Mouse (Mus musculus) adrenal gland, adult (tissue): ENCODE results near the gene Amotl1.

Experiments used
- DNase-seq, 2 experiments: peaks; one replicate each; pipeline ENCODE4 v3.0.0; 2022 to 2023; ENCODE audit warnings: low spot score in 1 of 2; ENCODE audit not compliant: inconsistent age in 2 of 2

Amotl1 gene

GRCm38 (mm10) chr9:14642251-14643021 lies 2.4 kb downstream of the Amotl1 start:
- peak; percentile 20 to 53 for DNase-seq

GRCm38 (mm10) chr9:14641310-14642067 lies 3.4 kb downstream of the Amotl1 start:
- peak; percentile 57 to 77 for DNase-seq

- no peak for DNase-seq
Observed at GRCm38 (mm10) chr9:14636244-14636643, 8.6 kb downstream of the Amotl1 start.

GRCm38 (mm10) chr9:14635551-14635950 lies 9.3 kb downstream of the Amotl1 start:
- no peak for DNase-seq

DNA sequence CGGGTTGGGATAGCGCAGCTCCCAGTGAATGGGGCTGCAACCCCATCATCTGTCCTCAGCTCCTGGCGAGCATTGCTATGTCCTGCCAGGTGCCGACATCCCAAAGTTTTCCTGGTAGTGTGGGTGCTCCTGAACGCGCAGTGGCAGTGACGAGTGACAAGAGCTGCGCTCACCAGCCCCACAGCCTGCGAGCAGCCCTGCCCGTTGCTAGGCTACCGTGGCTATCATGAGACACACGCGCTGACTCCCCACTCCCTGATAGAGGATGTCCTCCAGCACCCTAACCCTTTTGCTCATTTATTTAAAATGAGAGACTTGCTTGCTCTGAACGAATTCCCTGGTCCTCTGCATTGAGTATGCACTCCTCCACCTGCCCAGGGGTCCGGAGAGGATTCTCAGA lies 10.7 kb downstream of the Amotl1 start:
- DNase-seq = no peak

DNA sequence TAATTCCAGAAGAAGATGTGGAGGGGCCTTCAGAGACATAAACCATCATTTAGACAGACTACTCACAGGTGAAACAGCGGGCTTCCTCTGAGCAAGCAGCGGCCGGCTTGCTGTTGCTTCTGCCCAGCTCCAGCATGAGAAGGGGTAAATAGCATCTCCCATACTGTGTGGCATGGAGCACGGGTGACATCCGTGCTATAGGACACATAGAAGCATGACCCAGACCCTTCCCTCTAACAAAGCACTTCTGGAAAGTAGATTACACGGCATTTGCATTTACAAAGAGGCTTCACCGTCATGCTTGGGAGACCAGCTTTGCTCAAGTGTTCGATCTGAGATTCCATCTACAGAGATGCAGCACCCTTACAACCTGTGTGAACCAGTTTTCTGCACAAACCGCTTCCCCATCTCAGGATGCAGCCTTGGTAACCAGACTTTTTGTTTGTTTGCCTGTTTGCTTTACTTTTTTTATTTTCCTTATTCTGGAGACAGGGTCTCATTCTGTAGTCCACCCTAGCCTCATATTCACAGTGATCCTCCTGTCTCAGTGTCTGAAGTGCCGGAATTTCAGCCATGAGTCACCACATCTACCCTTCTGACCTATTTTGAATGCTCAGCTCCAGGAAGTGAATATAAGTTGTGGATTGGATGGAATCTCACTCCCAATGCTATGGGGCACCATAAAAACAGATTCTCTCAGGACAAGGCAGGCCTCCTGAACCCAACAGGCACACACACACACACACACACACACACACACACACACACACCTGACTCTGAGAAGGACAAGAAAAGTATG lies 12.3 kb downstream of the Amotl1 start:
- DNase-seq = no peak

DNA sequence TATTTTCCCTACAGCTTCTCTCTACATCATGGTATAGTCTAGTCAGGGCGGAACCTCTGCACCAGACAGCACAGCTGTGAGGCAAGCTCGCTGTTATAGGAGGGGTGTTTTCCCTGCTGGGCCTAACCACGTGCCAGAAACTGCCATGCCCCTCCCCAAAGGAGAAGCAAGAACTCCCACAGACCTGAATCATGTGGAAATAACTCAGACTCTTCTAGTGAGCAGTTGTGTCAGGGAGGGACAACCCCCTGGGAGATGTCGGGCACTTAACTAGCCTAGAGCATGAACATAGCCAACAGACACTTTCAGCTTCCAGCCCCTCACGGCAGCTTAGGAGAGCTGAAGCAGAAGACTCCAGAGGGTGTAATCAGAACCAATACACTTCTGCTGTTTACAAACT lies 13.1 kb downstream of the Amotl1 start:
- peak in 1 of 2 experiments; percentile 24 for DNase-seq

GRCm38 (mm10) chr9:14627525-14627924 lies 17.3 kb downstream of the Amotl1 start:
- DNase-seq = no peak

DNA sequence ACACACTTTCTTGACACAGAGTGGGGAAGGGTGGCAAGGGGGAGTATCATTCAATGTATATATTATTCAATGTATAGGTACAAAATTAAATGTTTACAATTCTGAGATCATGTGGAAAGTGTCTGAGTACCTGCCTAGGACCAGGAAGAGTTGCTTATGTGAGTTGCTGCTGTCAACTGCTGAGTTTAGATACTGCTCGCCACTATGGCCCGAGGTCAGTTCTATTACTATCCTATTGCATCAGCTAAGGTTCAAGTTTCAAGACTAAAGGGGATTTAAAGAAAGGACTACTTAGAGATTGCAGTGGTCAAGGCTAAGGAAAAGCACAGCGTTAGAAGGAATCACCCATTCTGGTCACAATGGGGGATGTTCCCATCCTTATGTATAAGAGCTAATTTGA lies 18.9 kb downstream of the Amotl1 start:
- no peak for DNase-seq

- peak; percentile 23 to 63 for DNase-seq
Observed at GRCm38 (mm10) chr9:14625024-14625423, 19.8 kb downstream of the Amotl1 start.

- DNase-seq = no peak
Observed at GRCm38 (mm10) chr9:14623928-14624327, 20.9 kb downstream of the Amotl1 start.

- DNase-seq = no peak
Observed at GRCm38 (mm10) chr9:14623250-14623649, 21.6 kb downstream of the Amotl1 start.

- DNase-seq = no peak
Observed at GRCm38 (mm10) chr9:14622848-14623247, 22.0 kb downstream of the Amotl1 start.

GRCm38 (mm10) chr9:14620107-14620506 lies 24.7 kb downstream of the Amotl1 start:
- DNase-seq = no peak

DNA sequence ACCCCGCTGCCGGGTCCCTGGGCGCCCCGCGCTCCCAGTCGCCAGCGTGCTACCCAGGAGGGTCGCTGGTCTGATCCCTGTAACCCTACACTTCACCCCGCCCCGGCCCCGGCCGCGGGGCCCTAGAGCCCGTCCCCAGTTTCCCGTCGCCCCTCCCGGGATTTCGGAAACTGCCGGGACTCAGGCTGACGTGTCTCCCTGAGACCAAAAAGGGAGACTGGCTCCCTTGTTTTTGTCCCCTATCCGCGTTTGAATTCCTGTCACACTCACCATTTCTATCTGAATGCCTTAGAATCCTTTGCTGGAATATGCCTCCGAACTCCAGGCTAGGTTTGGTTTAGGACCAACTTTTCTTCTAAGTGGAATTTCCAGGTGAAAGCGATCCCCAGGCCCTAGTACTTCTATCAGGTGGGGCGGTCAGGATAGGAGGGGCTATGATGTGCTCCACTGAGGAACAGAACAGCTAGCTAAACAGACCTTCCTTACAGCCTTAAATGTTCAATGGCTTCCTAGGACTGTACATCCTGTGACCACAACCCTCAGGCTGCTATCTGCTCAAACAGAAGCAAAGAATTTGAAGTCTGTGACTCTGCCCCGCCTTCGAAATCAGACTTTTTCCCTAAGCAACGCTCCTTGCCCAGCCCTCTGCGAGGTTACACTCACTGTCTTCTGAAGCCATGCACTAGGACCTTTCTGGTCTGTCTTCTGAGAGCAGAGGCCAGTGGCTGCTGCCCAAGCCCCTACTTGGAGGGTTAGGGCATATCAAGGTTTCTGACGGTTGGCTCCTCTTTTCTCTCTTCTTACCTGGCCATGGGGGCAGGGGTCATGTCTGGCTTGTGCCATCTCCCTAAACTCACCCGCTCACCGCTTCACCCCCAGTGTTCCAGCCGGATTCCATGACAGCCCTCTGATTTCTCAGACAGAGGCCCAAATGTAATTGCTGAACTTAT lies 29.6 kb downstream of the Amotl1 start:
- DNase-seq = peak; percentile 57 to 81

GRCm38 (mm10) chr9:14614205-14614930 lies 30.5 kb downstream of the Amotl1 start:
- DNase-seq = peak; percentile 62 to 87

DNA sequence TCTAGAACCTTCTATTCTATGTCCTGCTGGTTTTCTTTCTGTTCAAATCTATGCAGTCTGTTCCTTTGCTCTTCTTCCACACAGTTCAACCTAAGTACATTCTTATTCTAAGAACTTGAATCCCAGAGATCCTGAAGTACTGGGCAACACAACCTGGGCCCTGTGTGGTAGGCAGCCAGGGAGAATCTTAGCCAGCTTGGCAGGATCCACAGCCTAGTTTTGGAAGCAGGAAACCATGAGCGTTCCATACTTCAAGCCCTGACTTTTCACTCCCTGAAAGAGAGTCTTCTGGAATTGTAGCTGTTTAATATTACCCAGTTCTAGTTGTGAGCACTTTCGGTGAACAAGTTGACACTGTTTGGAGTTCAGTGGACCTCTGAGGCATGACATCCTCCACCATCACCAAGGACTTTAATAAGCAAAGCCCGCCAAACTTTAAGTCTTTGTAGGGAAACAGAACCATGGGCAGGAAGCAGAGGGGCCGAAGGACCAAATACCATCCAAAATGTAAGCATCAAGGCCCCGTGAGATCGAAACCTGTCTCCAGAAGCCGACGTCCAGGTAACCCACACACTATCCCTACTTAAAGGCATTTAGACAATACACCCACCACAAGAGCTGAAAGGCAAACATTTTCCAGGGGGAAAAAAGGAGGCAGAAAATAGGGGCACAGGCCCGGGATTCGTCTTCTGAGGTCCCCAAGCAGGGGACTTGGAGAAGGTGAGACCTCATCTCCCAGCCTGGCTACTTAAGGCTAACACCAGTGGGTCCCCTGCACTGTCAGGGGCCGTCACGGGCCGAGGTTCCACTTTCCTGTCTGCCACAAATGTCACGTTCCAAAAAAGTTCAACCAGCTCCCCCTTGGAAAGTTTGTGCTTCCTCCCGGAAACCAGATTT lies 31.3 kb downstream of the Amotl1 start:
- peak in 1 of 2 experiments; percentile 46 for DNase-seq

DNA sequence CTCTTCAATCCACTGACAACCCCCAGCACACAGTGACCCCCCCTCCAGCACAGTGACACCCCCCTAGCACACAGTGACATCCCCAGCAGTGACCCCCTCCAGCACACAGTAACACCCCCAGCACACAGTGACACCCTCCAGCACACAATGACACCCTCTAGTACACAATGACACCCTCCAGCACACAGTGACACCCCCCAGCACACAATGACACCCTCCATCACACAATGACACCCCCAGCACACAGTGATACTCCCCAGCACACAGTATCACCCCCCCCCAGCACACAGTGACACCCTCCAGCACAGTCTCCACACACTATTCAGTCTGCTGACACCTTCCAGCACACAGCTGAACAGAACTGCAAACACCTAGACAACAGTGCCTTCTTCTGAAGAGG lies 32.3 kb downstream of the Amotl1 start:
- DNase-seq = no peak

DNA sequence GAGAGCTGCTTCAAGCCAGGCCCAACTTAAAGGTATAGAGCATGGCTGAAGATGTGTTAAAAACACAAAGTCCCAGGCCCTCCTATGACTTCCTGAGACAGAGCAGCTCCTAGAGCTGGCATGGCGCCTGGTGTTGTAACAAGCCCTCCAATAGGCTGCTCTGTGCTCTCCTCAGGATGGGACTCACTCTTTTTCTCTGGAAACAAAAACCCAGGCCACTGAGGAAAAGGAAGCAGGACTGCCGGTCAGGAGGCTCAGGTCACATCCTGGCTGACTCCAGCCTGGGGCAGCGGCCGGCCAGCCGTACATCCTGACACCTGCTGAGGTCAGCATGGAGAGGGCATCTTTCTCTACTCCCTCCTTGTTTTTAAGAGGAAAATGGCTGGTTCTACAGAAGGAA lies 36.3 kb downstream of the Amotl1 start:
- peak; percentile 42 to 61 for DNase-seq
